Mouse (Mus musculus) layer of hippocampus, adult 8-10 months (tissue): Measurements from ENCODE around the gene Cygb. TPM values are rescaled to one million over a fixed set of nuclear protein-coding genes. Genes with fewer than 3 reads are reported as not detected.
"Not testable (repeated sequence)": the region's sequence is repeated elsewhere in the genome, so short reads cannot be mapped to it uniquely, and the experiment has no call there.

Source experiments
- DNase-seq, 2 experiments: peaks; one replicate each; pipeline ENCODE4 v3.0.0; 2022; ENCODE audit warnings: low spot score in 2 of 2
- total RNA-seq, 4 experiments: library from RNA; stranded (reverse); gene quantifications; 2 replicates each; pipeline ENCODE4 v1.2.4; 2022

Gene Cygb
- total RNA-seq, 4 experiments from 2014 or later, result 57.2 to 76.1 (median 63.0) TPM

GRCm38 (mm10) chr11:116616438-116617118 is 37.5 kb downstream of the Cygb start:
- no peak for DNase-seq

- DNase-seq, result no peak
Observed at GRCm38 (mm10) chr11:116615735-116616437, 38.2 kb downstream of the Cygb start.

- DNase-seq, result no peak
Observed at GRCm38 (mm10) chr11:116613234-116613633, 40.9 kb downstream of the Cygb start.

- DNase-seq, result no peak
Observed at GRCm38 (mm10) chr11:116612554-116612953, 41.6 kb downstream of the Cygb start.

GRCm38 (mm10) chr11:116611883-116612282 is 42.2 kb downstream of the Cygb start:
- no peak for DNase-seq

- not testable (repeated sequence) for DNase-seq
Observed at GRCm38 (mm10) chr11:116611168-116611567, 42.9 kb downstream of the Cygb start.

GRCm38 (mm10) chr11:116609965-116610630 is 44.0 kb downstream of the Cygb start:
- DNase-seq, result no peak

- DNase-seq, result no peak
Observed at GRCm38 (mm10) chr11:116607717-116608116, 46.4 kb downstream of the Cygb start.

GRCm38 (mm10) chr11:116604097-116604496 is 50.0 kb downstream of the Cygb start:
- DNase-seq, result no peak

- no peak for DNase-seq
Observed at GRCm38 (mm10) chr11:116603339-116603738, 50.8 kb downstream of the Cygb start.

GRCm38 (mm10) chr11:116602043-116602442 is 52.1 kb downstream of the Cygb start:
- DNase-seq, result no peak

- DNase-seq, result no peak
Observed at GRCm38 (mm10) chr11:116601166-116601565, 52.9 kb downstream of the Cygb start.

- DNase-seq, result no peak
Observed at GRCm38 (mm10) chr11:116599230-116599629, 54.9 kb downstream of the Cygb start.

GRCm38 (mm10) chr11:116598193-116598592 is 55.9 kb downstream of the Cygb start:
- DNase-seq, result no peak

GRCm38 (mm10) chr11:116596766-116597165 is 57.3 kb downstream of the Cygb start:
- no peak for DNase-seq

Other genes with a start within 250 kb of the Cygb start
- gene Rnf157, start 241.3 kb downstream of the Cygb start, total RNA-seq, result 100 to 1,000 TPM; 220 to 248 (median 241) TPM
- 10 to 100 TPM; 28.6 to 30.4 (median 29.5) TPM for gene Ubald2, start 220.2 kb downstream of the Cygb start, total RNA-seq
- under 1 TPM in 1 of 4 experiments, not detected in 3; 0.14 TPM for gene Qrich2, start 188.1 kb downstream of the Cygb start, total RNA-seq
- gene Prpsap1, start 160.1 kb downstream of the Cygb start, total RNA-seq, result 100 to 1,000 TPM in 1 of 4 experiments, 10 to 100 TPM in 3; 83.2 to 104 (median 89.6) TPM
- gene Sphk1, start 123.4 kb downstream of the Cygb start, total RNA-seq, result 1 to 10 TPM; 2.8 to 3.6 (median 2.9) TPM
- 100 to 1,000 TPM in 1 of 4 experiments, 10 to 100 TPM in 3; 96.8 to 110 (median 98.8) TPM for gene Ube2o, start 72.9 kb downstream of the Cygb start, total RNA-seq
- gene Aanat, start 67.9 kb downstream of the Cygb start, total RNA-seq, result 1 to 10 TPM in 3 of 4 experiments, under 1 TPM in 1; 0.57 to 3.9 (median 1.4) TPM
- gene Rhbdf2, start 27.3 kb downstream of the Cygb start, total RNA-seq, result 1 to 10 TPM; 1.1 to 2.5 (median 1.8) TPM
- 1 to 10 TPM; 4.8 to 8.5 (median 5.8) TPM for gene Prcd, start 779 bp downstream of the Cygb start, total RNA-seq
- gene St6galnac1, start 121.2 kb upstream of the Cygb start, total RNA-seq, result not detected
- gene Mxra7, start 173.7 kb upstream of the Cygb start, total RNA-seq, result 10 to 100 TPM; 18.6 to 22.1 (median 20.0) TPM
- gene Mettl23, start 189.0 kb upstream of the Cygb start, total RNA-seq, result 10 to 100 TPM; 23.0 to 33.2 (median 28.8) TPM
- gene Jmjd6, start 189.1 kb upstream of the Cygb start, total RNA-seq, result 10 to 100 TPM; 29.1 to 36.5 (median 32.4) TPM
- gene Mfsd11, start 198.1 kb upstream of the Cygb start, total RNA-seq, result 10 to 100 TPM; 47.2 to 58.6 (median 51.2) TPM
- 100 to 1,000 TPM; 177 to 189 (median 181) TPM for gene Srsf2, start 198.8 kb upstream of the Cygb start, total RNA-seq